Mouse (Mus musculus) myocyte (in vitro differentiated cells): ENCODE results near the gene Adam29.

Experiments used
- POLR2AphosphoS2 ChIP-seq: IDR thresholded peaks from one replicate; pipeline ENCODE4 v1.6.1; 2011; ENCODE audit warnings: low read depth, control low read depth; ENCODE audit not compliant: insufficient read length
- REST ChIP-seq: IDR thresholded peaks from one replicate; pipeline ENCODE4 v1.6.1; 2011; ENCODE audit warnings: mild to moderate bottlenecking, control low read depth, moderate library complexity; ENCODE audit not compliant: insufficient read depth, insufficient read length

DNA sequence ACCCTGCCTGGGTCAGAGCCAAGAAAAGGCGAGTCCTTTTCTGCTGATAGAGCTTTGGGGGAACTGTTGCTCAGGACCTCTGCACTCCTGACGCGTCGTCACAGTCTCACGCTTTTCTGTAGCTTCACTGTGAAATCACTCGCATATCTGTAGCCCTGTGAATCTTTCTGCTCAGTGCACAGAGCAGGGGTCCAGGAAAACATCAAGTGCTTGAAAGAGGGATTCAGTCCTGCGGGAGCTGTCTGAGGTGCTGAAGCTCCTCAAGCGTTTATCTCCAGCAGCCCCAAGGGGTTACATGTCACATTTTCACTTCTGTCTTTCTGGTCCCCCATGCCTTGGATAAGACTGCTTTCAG lies 33.8 kb upstream of the Adam29 start:
- TF ChIP-seq POLR2AphosphoS2, result no peak
- TF ChIP-seq REST, result peak; percentile 20
